Mouse (Mus musculus) midbrain, postnatal 0 days (tissue): ENCODE measurements around the gene Tnxb. TPM values are rescaled to one million over a fixed set of nuclear protein-coding genes. Genes with fewer than 3 reads are reported as not detected.

Experiments used
- ATAC-seq: fragments of 200-750 bp; cut with Nextera tagmentation; 2 replicates; pipeline ENCODE4 v1.8.0; 2017; ENCODE audit warnings: moderate number of reproducible peaks, mild to moderate bottlenecking, moderate TSS enrichment, moderate library complexity; ENCODE audit not compliant: low FRiP score
- DNase-seq: peaks from one replicate; pipeline ENCODE4 v3.0.0-alpha.2; 2015; ENCODE audit warnings: low spot score
- H3K27ac ChIP-seq: fragments of 300-500 bp; sonication (generic); 2 replicates; pipeline ENCODE4 v1.5.1; 2014; ENCODE audit warnings: low read depth, mild to moderate bottlenecking, low read length, mixed read lengths
- H3K27me3 ChIP-seq: fragments of 300-500 bp; sonication (generic); 2 replicates; pipeline ENCODE4 v1.6.1; 2014; ENCODE audit warnings: low read length, control low read depth, mixed read lengths; ENCODE audit not compliant: insufficient read depth
- H3K36me3 ChIP-seq: fragments of 300-500 bp; sonication (generic); 2 replicates; pipeline ENCODE4 v1.6.1; 2014; ENCODE audit warnings: low read length, control low read depth, mixed read lengths; ENCODE audit not compliant: insufficient read depth
- H3K4me1 ChIP-seq: fragments of 300-500 bp; sonication (generic); 2 replicates; pipeline ENCODE4 v1.6.1; 2014; ENCODE audit warnings: mild to moderate bottlenecking, control low read depth, antibody characterized with exemption, low read length, mixed read lengths; ENCODE audit not compliant: insufficient read depth
- H3K4me2 ChIP-seq: fragments of 300-500 bp; sonication (generic); 2 replicates; pipeline ENCODE4 v1.6.1; 2014; ENCODE audit warnings: low read depth, mild to moderate bottlenecking, low read length, mixed read lengths; ENCODE audit not compliant: poor library complexity, severe bottlenecking
- H3K4me3 ChIP-seq: fragments of 300-500 bp; sonication (generic); 2 replicates; pipeline ENCODE4 v1.5.1; 2014; ENCODE audit warnings: low read depth, mild to moderate bottlenecking, low read length, moderate library complexity
- H3K9ac ChIP-seq: fragments of 300-500 bp; sonication (generic); replicated peaks from 2 replicates; pipeline ENCODE4 v1.6.1; 2014; ENCODE audit warnings: mild to moderate bottlenecking, low read length, moderate library complexity, mixed read lengths; ENCODE audit not compliant: poor library complexity, severe bottlenecking
- H3K9me3 ChIP-seq: fragments of 300-500 bp; sonication (generic); 2 replicates; pipeline ENCODE4 v1.6.1; 2016; ENCODE audit warnings: low read length, control low read depth
- CTCF ChIP-seq: IDR thresholded peaks from 2 replicates; pipeline ENCODE4 v1.5.1; 2016; ENCODE audit warnings: antibody characterized with exemption, mild to moderate bottlenecking
- WGBS: fragments of 180-500 bp; shearing (Covaris S2); extraction: QIAGEN DNeasy Blood & Tissue Kit; methylation state at CpG from one replicate; pipeline ENCODE4 v1.1.7; 2014; 5-methylcytosine and 5-hydroxymethylcytosine counted together
- polyA plus RNA-seq: library from polyadenylated mRNA; unstranded; fragments of >200 nt; fragmentation: Nextera tagmentation; extraction: Ambion mirVana; gene quantifications from 2 replicates; pipeline ENCODE4 v1.2.1, GENCODE M21; 2015
- total RNA-seq: library from RNA; depleted of rRNA; stranded (reverse); fragments of >200 nt; gene quantifications from 2 replicates; pipeline ENCODE4 v1.2.3, GENCODE M21; 2014; rRNA removed

Gene Tnxb
- total and polyA plus RNA-seq, 2 experiments from 2014 or later = 0.30 to 3.5 TPM

- 82% methylated on average over 3 of the region's 3 CpGs for WGBS
- no peak overlapping the region for H3K27ac ChIP-seq
Observed at GRCm38 (mm10) chr17:34761471-34761870, 91.1 kb downstream of the Tnxb start.

More at GRCm38 (mm10) chr17:34761471-34761870, 91.1 kb downstream of the Tnxb start:
- Histone ChIP-seq H3K9me3 (no peaks in the 10 kb centered on the region), H3K4me2 (no peak overlapping the region), H3K4me1 (no peaks in the 10 kb centered on the region), H3K9ac (no peak overlapping the region), H3K27me3 (no peaks in the 10 kb centered on the region), H3K4me3 (no peak overlapping the region), H3K36me3 (no peaks in the 10 kb centered on the region)
- no peak for DNase-seq
- no peak for ATAC-seq
- TF ChIP-seq CTCF = no peak

Other genes starting within 250 kb of the Tnxb start
- not detected in 2 replicates for gene Btnl4, start 193.2 kb upstream of the Tnxb start, total RNA-seq
- gene Btnl4, start 193.2 kb upstream of the Tnxb start, polyA plus RNA-seq = not detected in 2 replicates
- gene Btnl6, start 153.2 kb upstream of the Tnxb start, total RNA-seq = not detected in 2 replicates
- not detected in 2 replicates for gene Btnl6, start 153.2 kb upstream of the Tnxb start, polyA plus RNA-seq
- 8.8 and 44.3 TPM in 2 replicates for gene Notch4, start 106.3 kb upstream of the Tnxb start, total RNA-seq
- gene Notch4, start 106.3 kb upstream of the Tnxb start, polyA plus RNA-seq = 3.8 and 6.1 TPM in 2 replicates
- gene Gpsm3, start 80.7 kb upstream of the Tnxb start, total RNA-seq = 1.2 and 4.4 TPM in 2 replicates
- 5.5 and 6.9 TPM in 2 replicates for gene Gpsm3, start 80.7 kb upstream of the Tnxb start, polyA plus RNA-seq
- gene Pbx2, start 79.3 kb upstream of the Tnxb start, total RNA-seq = 84.8 and 95.6 TPM in 2 replicates
- 9.5 and 9.6 TPM in 2 replicates for gene Pbx2, start 79.3 kb upstream of the Tnxb start, polyA plus RNA-seq
- 1.7 and 2.1 TPM in 2 replicates for gene Ager, start 72.7 kb upstream of the Tnxb start, total RNA-seq
- 1.6 and 2.0 TPM in 2 replicates for gene Ager, start 72.7 kb upstream of the Tnxb start, polyA plus RNA-seq
- 57.6 and 59.0 TPM in 2 replicates for gene Rnf5, start 66.8 kb upstream of the Tnxb start, total RNA-seq
- 236 and 242 TPM in 2 replicates for gene Rnf5, start 66.8 kb upstream of the Tnxb start, polyA plus RNA-seq
- 265 and 383 TPM in 2 replicates for gene Agpat1, start 66.3 kb upstream of the Tnxb start, total RNA-seq
- gene Agpat1, start 66.3 kb upstream of the Tnxb start, polyA plus RNA-seq = 103 and 106 TPM in 2 replicates
- 3.2 and 6.0 TPM in 2 replicates for gene Egfl8, start 54.6 kb upstream of the Tnxb start, total RNA-seq
- 4.9 and 5.0 TPM in 2 replicates for gene Egfl8, start 54.6 kb upstream of the Tnxb start, polyA plus RNA-seq
- 21.1 and 31.0 TPM in 2 replicates for gene Ppt2, start 42.0 kb upstream of the Tnxb start, total RNA-seq
- 18.0 and 20.8 TPM in 2 replicates for gene Ppt2, start 42.0 kb upstream of the Tnxb start, polyA plus RNA-seq
- 9.1 and 15.1 TPM in 2 replicates for gene Prrt1, start 41.0 kb upstream of the Tnxb start, total RNA-seq
- 13.3 and 14.0 TPM in 2 replicates for gene Prrt1, start 41.0 kb upstream of the Tnxb start, polyA plus RNA-seq
- gene Fkbpl, start 25.8 kb upstream of the Tnxb start, total RNA-seq = 6.2 and 7.2 TPM in 2 replicates
- 10.7 and 12.9 TPM in 2 replicates for gene Fkbpl, start 25.8 kb upstream of the Tnxb start, polyA plus RNA-seq
- 47.9 and 57.4 TPM in 2 replicates for gene Atf6b, start 23.4 kb upstream of the Tnxb start, total RNA-seq
- gene Atf6b, start 23.4 kb upstream of the Tnxb start, polyA plus RNA-seq = 83.0 and 86.0 TPM in 2 replicates
- 1.2 and 1.5 TPM in 2 replicates for gene C4b, start 73.3 kb downstream of the Tnxb start, total RNA-seq
- gene C4b, start 73.3 kb downstream of the Tnxb start, polyA plus RNA-seq = 0.67 and 0.76 TPM in 2 replicates
- gene Cyp21a1, start 134.0 kb downstream of the Tnxb start, total RNA-seq = not detected in 2 replicates
- not detected in 2 replicates for gene Cyp21a1, start 134.0 kb downstream of the Tnxb start, polyA plus RNA-seq
- gene Stk19, start 166.4 kb downstream of the Tnxb start, total RNA-seq = 25.8 and 30.4 TPM in 2 replicates
- gene Stk19, start 166.4 kb downstream of the Tnxb start, polyA plus RNA-seq = 48.6 and 50.3 TPM in 2 replicates
- gene Dxo, start 166.5 kb downstream of the Tnxb start, total RNA-seq = 34.5 and 40.7 TPM in 2 replicates
- gene Dxo, start 166.5 kb downstream of the Tnxb start, polyA plus RNA-seq = 56.4 and 59.1 TPM in 2 replicates
- 81.5 and 98.8 TPM in 2 replicates for gene Skiv2l, start 179.7 kb downstream of the Tnxb start, total RNA-seq
- gene Skiv2l, start 179.7 kb downstream of the Tnxb start, polyA plus RNA-seq = 45.1 and 50.2 TPM in 2 replicates
- 33.1 and 35.1 TPM in 2 replicates for gene Nelfe, start 179.9 kb downstream of the Tnxb start, total RNA-seq
- 57.7 and 60.2 TPM in 2 replicates for gene Nelfe, start 179.9 kb downstream of the Tnxb start, polyA plus RNA-seq
- gene Cfb, start 192.0 kb downstream of the Tnxb start, total RNA-seq = 0.09 TPM in 1 of 2 replicates, not detected in the other
- 1.0 and 1.9 TPM in 2 replicates for gene Cfb, start 192.0 kb downstream of the Tnxb start, polyA plus RNA-seq
- 36.9 and 39.1 TPM in 2 replicates for gene Zbtb12, start 208.9 kb downstream of the Tnxb start, total RNA-seq
- 7.0 and 8.1 TPM in 2 replicates for gene Zbtb12, start 208.9 kb downstream of the Tnxb start, polyA plus RNA-seq
- gene Gm20547, start 211.5 kb downstream of the Tnxb start, total RNA-seq = not detected in 2 replicates
- gene Gm20547, start 211.5 kb downstream of the Tnxb start, polyA plus RNA-seq = 0.10 and 0.25 TPM in 2 replicates
- gene C2, start 227.7 kb downstream of the Tnxb start, total RNA-seq = 2.9 and 3.1 TPM in 2 replicates
- gene C2, start 227.7 kb downstream of the Tnxb start, polyA plus RNA-seq = 6.0 and 7.0 TPM in 2 replicates
- gene Ehmt2, start 227.9 kb downstream of the Tnxb start, total RNA-seq = 312 and 375 TPM in 2 replicates
- 58.8 and 69.0 TPM in 2 replicates for gene Ehmt2, start 227.9 kb downstream of the Tnxb start, polyA plus RNA-seq
- gene Slc44a4, start 243.9 kb downstream of the Tnxb start, total RNA-seq = 0.49 TPM in 1 of 2 replicates, not detected in the other
- gene Slc44a4, start 243.9 kb downstream of the Tnxb start, polyA plus RNA-seq = 0.11 TPM in 1 of 2 replicates, not detected in the other